Mouse (Mus musculus): ENCODE measurements around the gene Atp5h. TPM values are rescaled to one million over a fixed set of nuclear protein-coding genes. Genes with fewer than 3 reads are reported as not detected.

Gene Atp5h
- polyA plus RNA-seq, 1 experiment from 2014 or later = 961 TPM

- Histone ChIP-seq H3K27me3 (ENCODE audit: insufficient read depth, poor library complexity, severe bottlenecking) (0 out of 2 replicates have a peak, but pooled peaks cover 12% of the 10 kb centered on the region), H3K27ac (no peak overlapping the region), H3K4me3 (no peak overlapping the region), H3K9me3 (no peaks in the 10 kb centered on the region), H3K36me3 (peaks cover 54% of the 10 kb centered on the region), H3K4me1 (replicated peaks) (peaks cover 26% of the 10 kb centered on the region)
- DNase-seq (ENCODE audit: low spot score) = no peak
- WGBS = 84% methylated on average over 6 of the region's 6 CpGs
Measured at GRCm38 (mm10) chr11:115433342-115433741, 13.6 kb upstream of the Atp5h start.

GRCm38 (mm10) chr11:115432814-115433213, 13.1 kb upstream of the Atp5h start:
- Histone ChIP-seq H3K4me3 (no peak overlapping the region), H3K27ac (no peak overlapping the region), H3K4me1 (replicated peaks) (peaks cover 31% of the 10 kb centered on the region), H3K9me3 (no peaks in the 10 kb centered on the region), H3K27me3 (ENCODE audit: insufficient read depth, poor library complexity, severe bottlenecking) (0 out of 2 replicates have a peak, but pooled peaks cover 12% of the 10 kb centered on the region), H3K36me3 (peaks cover 55% of the 10 kb centered on the region)
- 86% methylated on average over 4 of the region's 4 CpGs for WGBS
- no peak for DNase-seq (ENCODE audit: low spot score)

GRCm38 (mm10) chr11:115430561-115430960, 10.8 kb upstream of the Atp5h start:
- DNase-seq (ENCODE audit: low spot score) = no peak
- Histone ChIP-seq H3K4me3 (no peak overlapping the region), H3K27ac (no peak overlapping the region), H3K36me3 (peaks cover 75% of the 10 kb centered on the region), H3K9me3 (no peaks in the 10 kb centered on the region), H3K27me3 (ENCODE audit: insufficient read depth, poor library complexity, severe bottlenecking) (0 out of 2 replicates have a peak, but pooled peaks cover 7% of the 10 kb centered on the region), H3K4me1 (replicated peaks) (peaks cover 26% of the 10 kb centered on the region)
- 95% methylated on average over 6 of the region's 6 CpGs for WGBS

- 86% methylated on average over 7 of the region's 7 CpGs for WGBS
- Histone ChIP-seq H3K27me3 (ENCODE audit: insufficient read depth, poor library complexity, severe bottlenecking) (no peaks in the 10 kb centered on the region), H3K27ac (no peak overlapping the region), H3K9me3 (no peaks in the 10 kb centered on the region), H3K4me1 (replicated peaks) (peaks cover 20% of the 10 kb centered on the region), H3K4me3 (no peak overlapping the region), H3K36me3 (peaks cover 87% of the 10 kb centered on the region)
- no peak for DNase-seq (ENCODE audit: low spot score)
Measured at GRCm38 (mm10) chr11:115429307-115429706, 9.5 kb upstream of the Atp5h start.

- peaks cover 20% of the 10 kb centered on the region for H3K4me1 ChIP-seq (replicated peaks)
- H3K9me3 ChIP-seq = no peaks in the 10 kb centered on the region
- peak overlapping the region; percentile 18 for H3K4me3 ChIP-seq
- no peaks in the 10 kb centered on the region for H3K27me3 ChIP-seq (ENCODE audit: insufficient read depth, poor library complexity, severe bottlenecking)
- DNase-seq (ENCODE audit: low spot score) = peak; percentile 85
- 32% methylated on average over 20 of the region's 20 CpGs for WGBS
- H3K27ac ChIP-seq = peak overlapping the region; percentile 75
- H3K36me3 ChIP-seq = peaks cover 82% of the 10 kb centered on the region
Measured at GRCm38 (mm10) chr11:115427482-115428331, 7.9 kb upstream of the Atp5h start.

- WGBS = 93% methylated on average over 6 of the region's 6 CpGs
- no peaks in the 10 kb centered on the region for H3K9me3 ChIP-seq
- H3K36me3 ChIP-seq = peaks cover 71% of the 10 kb centered on the region
- no peak for DNase-seq (ENCODE audit: low spot score)
- peaks cover 33% of the 10 kb centered on the region for H3K4me1 ChIP-seq (replicated peaks)
- H3K27me3 ChIP-seq (ENCODE audit: insufficient read depth, poor library complexity, severe bottlenecking) = no peaks in the 10 kb centered on the region
- no peak overlapping the region for H3K27ac ChIP-seq
- no peak overlapping the region for H3K4me3 ChIP-seq
Measured at GRCm38 (mm10) chr11:115425671-115426070, 5.9 kb upstream of the Atp5h start.

- DNase-seq (ENCODE audit: low spot score) = no peak
- Histone ChIP-seq H3K27me3 (ENCODE audit: insufficient read depth, poor library complexity, severe bottlenecking) (no peaks in the 10 kb centered on the region), H3K9me3 (no peaks in the 10 kb centered on the region), H3K36me3 (peaks cover 61% of the 10 kb centered on the region), H3K4me3 (0 out of 2 replicates have a peak overlapping the region, but pooled peaks have one; percentile 4), H3K27ac (no peak overlapping the region), H3K4me1 (replicated peaks) (peaks cover 38% of the 10 kb centered on the region)
- 90% methylated on average over 7 of the region's 7 CpGs for WGBS
Measured at GRCm38 (mm10) chr11:115424666-115425065, 4.9 kb upstream of the Atp5h start.

- H3K27me3 ChIP-seq (ENCODE audit: insufficient read depth, poor library complexity, severe bottlenecking) = no peaks in the 10 kb centered on the region
- H3K4me3 ChIP-seq = no peak overlapping the region
- peaks cover 41% of the 10 kb centered on the region for H3K4me1 ChIP-seq (replicated peaks)
- no peak overlapping the region for H3K27ac ChIP-seq
- peaks cover 47% of the 10 kb centered on the region for H3K36me3 ChIP-seq
- DNase-seq (ENCODE audit: low spot score) = no peak
- H3K9me3 ChIP-seq = no peaks in the 10 kb centered on the region
- WGBS = 85% methylated on average over 3 of the region's 3 CpGs
Measured at GRCm38 (mm10) chr11:115423091-115423490, 3.3 kb upstream of the Atp5h start.

GRCm38 (mm10) chr11:115421972-115422371, 2.2 kb upstream of the Atp5h start:
- no peak for DNase-seq (ENCODE audit: low spot score)
- Histone ChIP-seq H3K9me3 (no peaks in the 10 kb centered on the region), H3K27ac (no peak overlapping the region), H3K4me3 (no peak overlapping the region), H3K27me3 (ENCODE audit: insufficient read depth, poor library complexity, severe bottlenecking) (no peaks in the 10 kb centered on the region), H3K4me1 (replicated peaks) (peaks cover 35% of the 10 kb centered on the region), H3K36me3 (peaks cover 53% of the 10 kb centered on the region)
- 93% methylated on average over 16 of the region's 16 CpGs for WGBS

GRCm38 (mm10) chr11:115421328-115421727, 1.6 kb upstream of the Atp5h start:
- Histone ChIP-seq H3K36me3 (peaks cover 53% of the 10 kb centered on the region), H3K27me3 (ENCODE audit: insufficient read depth, poor library complexity, severe bottlenecking) (no peaks in the 10 kb centered on the region), H3K4me3 (peak overlapping the region; percentile 96), H3K9me3 (no peaks in the 10 kb centered on the region), H3K27ac (no peak overlapping the region), H3K4me1 (replicated peaks) (peaks cover 35% of the 10 kb centered on the region)
- no peak for DNase-seq (ENCODE audit: low spot score)
- WGBS = 78% methylated on average over 1 of the region's 1 CpGs

- H3K4me3 ChIP-seq = peak overlapping the region; percentile 96
- peak overlapping the region; percentile 98 for H3K27ac ChIP-seq
- no peaks in the 10 kb centered on the region for H3K9me3 ChIP-seq
- DNase-seq (ENCODE audit: low spot score) = peak; percentile 68
- H3K4me1 ChIP-seq (replicated peaks) = peaks cover 35% of the 10 kb centered on the region
- WGBS = 4% methylated on average over 45 of the region's 45 CpGs
- H3K36me3 ChIP-seq = peaks cover 53% of the 10 kb centered on the region
- no peaks in the 10 kb centered on the region for H3K27me3 ChIP-seq (ENCODE audit: insufficient read depth, poor library complexity, severe bottlenecking)
Measured at GRCm38 (mm10) chr11:115420336-115421190, 801 bp upstream of the Atp5h start.

- H3K27me3 ChIP-seq (ENCODE audit: insufficient read depth, poor library complexity, severe bottlenecking) = no peaks in the 10 kb centered on the region
- peak overlapping the region; percentile 25 for H3K4me3 ChIP-seq
- no peaks in the 10 kb centered on the region for H3K9me3 ChIP-seq
- WGBS = 32% methylated on average over 7 of the region's 7 CpGs
- peak overlapping the region; percentile 94 for H3K27ac ChIP-seq
- peaks cover 62% of the 10 kb centered on the region for H3K36me3 ChIP-seq
- peaks cover 71% of the 10 kb centered on the region for H3K4me1 ChIP-seq (replicated peaks)
- DNase-seq (ENCODE audit: low spot score) = peak; percentile 44
Measured at GRCm38 (mm10) chr11:115409556-115409955, 10.2 kb downstream of the Atp5h start.
